Mouse (Mus musculus) thymus, adult 2 months (tissue): Measurements from ENCODE around the gene Nupr1l. TPM values are rescaled to one million over a fixed set of nuclear protein-coding genes. Genes with fewer than 3 reads are reported as not detected.

Experiments used
- DNase-seq: peaks from one replicate; pipeline ENCODE4 v3.0.0; 2021
- H3K27ac ChIP-seq: fragments of 200-500 bp; 2 replicates; pipeline ENCODE4 v1.5.1; 2012; ENCODE audit warnings: low read length, control low read depth; ENCODE audit not compliant: control insufficient read depth, insufficient read depth
- H3K27me3 ChIP-seq: fragments of 200-500 bp; 2 replicates; pipeline ENCODE4 v1.6.1; 2012; ENCODE audit warnings: mild to moderate bottlenecking, low read length, moderate library complexity, mixed read lengths; ENCODE audit not compliant: control insufficient read depth, insufficient read depth
- H3K36me3 ChIP-seq: fragments of 200-500 bp; 2 replicates; pipeline ENCODE4 v1.6.1; 2012; ENCODE audit warnings: mild to moderate bottlenecking, low read length, moderate library complexity; ENCODE audit not compliant: control insufficient read depth, insufficient read depth
- H3K4me1 ChIP-seq: fragments of 200-500 bp; replicated peaks from 2 replicates; pipeline ENCODE4 v1.6.1; 2012; ENCODE audit warnings: low read length; ENCODE audit not compliant: control insufficient read depth, insufficient read depth
- H3K4me3 ChIP-seq: fragments of 200-500 bp; 2 replicates; pipeline ENCODE4 v1.5.1; 2012; ENCODE audit warnings: mild to moderate bottlenecking, low read length, control low read depth, moderate library complexity; ENCODE audit not compliant: control insufficient read depth, insufficient read depth
- CTCF ChIP-seq: fragments of 200-500 bp; IDR thresholded peaks from 2 replicates; pipeline ENCODE4 v1.5.1; 2012; ENCODE audit warnings: mild to moderate bottlenecking, control low read depth, low read length, moderate library complexity, borderline replicate concordance; ENCODE audit not compliant: control insufficient read depth, poor library complexity, insufficient read depth; ENCODE audit errors: extremely low read depth
- POLR2A ChIP-seq: fragments of 200-500 bp; IDR thresholded peaks from 2 replicates; pipeline ENCODE4 v1.6.1; 2012; ENCODE audit warnings: mild to moderate bottlenecking, low read length, control low read depth, moderate library complexity; ENCODE audit not compliant: control insufficient read depth, poor library complexity, insufficient read depth; ENCODE audit errors: extremely low read depth
- WGBS: fragments of 180-500 bp; shearing (Covaris S2); methylation state at CpG from one replicate; pipeline ENCODE4 v1.1.7; 2018; 5-methylcytosine and 5-hydroxymethylcytosine counted together
- polyA plus RNA-seq: library from polyadenylated mRNA; depleted of rRNA; stranded (reverse); fragments of >200 nt; gene quantifications from 2 replicates; pipeline ENCODE4 v1.2.3, GENCODE M21; 2012

Nupr1l gene
- polyA plus RNA-seq, 1 experiment, result 3.4 TPM

DNA sequence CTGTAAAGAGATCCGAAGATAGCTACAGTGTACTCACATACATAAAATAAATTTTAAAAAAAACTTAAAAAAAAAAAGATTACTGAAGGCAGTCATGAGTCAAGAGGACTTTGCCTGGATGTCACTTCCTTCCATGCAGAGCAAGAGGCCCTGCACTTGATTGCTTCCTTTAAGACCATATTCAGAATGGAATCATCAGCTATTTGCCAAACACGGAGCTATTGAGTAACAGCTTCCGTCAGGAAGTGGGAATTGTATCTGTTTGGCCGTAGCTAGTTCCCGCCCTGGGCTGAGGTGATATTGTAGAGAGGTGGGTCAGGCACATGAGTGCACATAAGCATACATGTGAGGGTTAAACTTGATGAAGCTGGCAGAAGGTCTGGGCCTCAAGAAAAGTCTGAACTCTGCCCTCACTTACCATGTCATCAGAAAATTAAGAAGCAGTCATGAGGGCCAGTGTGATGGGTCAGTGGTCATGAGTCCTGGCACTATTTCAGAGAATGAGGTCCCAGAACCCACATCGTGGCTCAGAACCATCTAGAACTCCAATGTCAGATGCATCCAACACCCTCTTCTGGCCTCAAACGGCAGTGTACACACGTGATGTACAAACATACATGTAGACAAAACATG lies 16.6 kb downstream of the Nupr1l start:
- Histone ChIP-seq H3K4me1 (no peaks in the 10 kb centered on the region), H3K4me3 (no peak overlapping the region), H3K27me3 (no peaks in the 10 kb centered on the region), H3K36me3 (no peaks in the 10 kb centered on the region), H3K27ac (no peak overlapping the region)
- no peak for DNase-seq
- TF ChIP-seq POLR2A (no peak), CTCF (no peak)
- WGBS, result 87% methylated on average over 8 of the region's 8 CpGs

DNA sequence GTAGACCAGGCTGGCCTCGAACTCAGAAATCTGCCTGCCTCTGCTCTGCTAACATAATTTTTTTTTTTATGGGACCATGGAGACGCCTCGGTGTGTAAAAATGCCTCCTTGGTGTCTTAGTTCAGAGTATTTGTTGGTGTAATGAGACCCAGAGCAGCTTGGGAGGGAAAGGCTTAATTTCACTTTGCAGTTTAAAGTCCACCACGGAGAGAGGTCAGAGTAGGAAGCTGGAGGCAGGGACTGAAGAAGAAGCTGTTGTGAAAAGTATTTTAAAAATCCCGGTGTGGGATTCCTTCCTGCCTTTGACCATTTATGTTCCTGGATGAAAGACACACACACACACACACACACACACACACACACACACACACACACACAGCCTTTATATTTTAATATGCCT lies 17.6 kb downstream of the Nupr1l start:
- DNase-seq, result no peak
- no peak overlapping the region for H3K27ac ChIP-seq
- no peaks in the 10 kb centered on the region for H3K36me3 ChIP-seq
- WGBS, result 86% methylated on average over 5 of the region's 5 CpGs
- no peak for TF ChIP-seq POLR2A
- no peak for TF ChIP-seq CTCF
- H3K27me3 ChIP-seq, result no peaks in the 10 kb centered on the region
- no peak overlapping the region for H3K4me3 ChIP-seq
- no peaks in the 10 kb centered on the region for H3K4me1 ChIP-seq

DNA sequence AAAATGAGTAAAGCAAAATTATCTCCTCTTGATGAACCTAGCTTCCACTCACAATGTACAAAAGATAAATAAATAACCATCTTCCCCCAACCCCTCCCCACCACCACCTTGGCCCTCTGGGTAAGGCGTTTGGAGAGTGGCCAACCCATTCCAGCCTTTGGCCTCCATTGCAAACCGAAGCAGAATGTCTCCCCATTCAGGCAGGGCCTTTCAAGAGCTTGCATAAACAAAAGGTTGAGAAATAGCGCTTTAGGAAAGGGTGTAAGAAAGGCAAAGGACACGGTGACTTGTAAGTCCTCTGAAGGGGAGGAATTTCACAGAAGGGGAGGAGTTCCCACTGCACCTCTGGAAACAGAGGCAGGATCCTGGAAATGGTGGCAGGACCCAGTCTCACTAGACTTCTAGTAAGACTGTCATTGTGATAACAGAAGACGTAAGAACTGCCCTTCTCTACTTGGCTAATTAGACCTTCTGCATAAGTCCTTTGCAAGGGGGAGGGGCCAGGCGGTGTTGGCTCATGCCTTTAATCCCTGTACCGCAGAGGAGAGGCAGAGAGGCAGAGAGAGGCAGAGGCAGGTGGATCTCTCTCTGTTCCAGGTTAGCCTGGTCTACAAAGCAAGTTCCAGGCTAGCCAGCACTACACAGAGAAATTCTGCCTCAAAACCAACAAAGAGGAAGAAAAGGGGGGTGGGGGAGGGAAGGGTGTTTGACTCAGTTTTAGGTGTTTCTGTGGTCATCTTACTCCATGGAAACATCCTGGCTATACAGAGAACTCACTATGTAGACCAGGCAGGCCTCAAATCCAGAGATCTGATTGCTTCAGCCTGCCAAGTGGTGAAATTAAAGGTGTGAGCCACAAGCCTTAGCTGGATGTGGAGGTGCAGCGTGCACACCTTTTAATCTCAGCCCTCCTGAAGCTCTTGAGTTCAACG lies 21.9 kb downstream of the Nupr1l start:
- 81% methylated on average over 9 of the region's 9 CpGs for WGBS
- TF ChIP-seq POLR2A (no peak), CTCF (no peak)
- Histone ChIP-seq H3K27me3 (no peaks in the 10 kb centered on the region), H3K36me3 (no peaks in the 10 kb centered on the region), H3K27ac (no peak overlapping the region), H3K4me3 (no peak overlapping the region), H3K4me1 (no peaks in the 10 kb centered on the region)
- DNase-seq, result no peak

DNA sequence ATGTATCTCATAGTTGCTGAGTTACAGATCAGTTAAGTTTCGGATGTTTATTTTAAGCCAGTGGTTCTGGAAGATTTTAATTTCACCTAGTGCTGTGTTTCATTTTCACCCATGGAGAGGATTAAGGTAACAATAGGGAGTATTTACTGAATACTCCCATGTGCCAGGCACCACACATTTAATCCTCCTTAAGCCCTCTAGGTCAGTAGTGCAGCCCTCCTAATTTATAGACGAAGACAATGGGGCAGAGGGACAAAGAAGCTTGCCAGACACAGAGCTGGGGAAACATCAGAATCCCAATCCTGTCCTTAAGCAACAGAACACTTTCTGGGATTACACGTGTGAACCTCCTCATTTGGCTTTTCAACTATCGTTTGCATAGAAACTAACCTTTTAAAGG lies 28.6 kb downstream of the Nupr1l start:
- H3K4me1 ChIP-seq, result no peaks in the 10 kb centered on the region
- no peak for DNase-seq
- no peak overlapping the region for H3K27ac ChIP-seq
- no peaks in the 10 kb centered on the region for H3K36me3 ChIP-seq
- WGBS, result 96% methylated on average over 4 of the region's 4 CpGs
- no peak for TF ChIP-seq POLR2A
- TF ChIP-seq CTCF, result no peak
- no peaks in the 10 kb centered on the region for H3K27me3 ChIP-seq
- H3K4me3 ChIP-seq, result no peak overlapping the region

DNA sequence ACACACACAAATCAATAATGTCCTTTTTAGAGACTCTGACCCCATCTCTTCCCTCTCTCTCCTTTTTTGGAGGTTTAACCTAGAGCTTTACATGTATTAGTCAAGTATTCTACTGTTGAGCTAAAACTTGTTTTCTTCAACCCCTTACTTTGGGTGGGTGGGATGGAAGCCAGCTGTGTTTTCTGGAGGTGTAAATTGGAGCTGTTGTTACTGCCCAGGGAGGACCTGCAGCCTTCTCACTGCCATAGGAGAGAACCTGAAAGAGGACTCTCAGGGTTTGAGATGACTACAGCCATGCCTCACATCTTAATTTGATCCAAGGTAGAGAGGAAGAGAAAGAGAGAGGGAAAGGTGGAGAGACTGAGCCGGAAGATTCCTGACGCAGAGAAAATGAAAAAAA lies 31.9 kb downstream of the Nupr1l start:
- no peak for TF ChIP-seq CTCF
- no peak for TF ChIP-seq POLR2A
- Histone ChIP-seq H3K27ac (no peak overlapping the region), H3K4me1 (no peaks in the 10 kb centered on the region), H3K36me3 (no peaks in the 10 kb centered on the region), H3K27me3 (no peaks in the 10 kb centered on the region), H3K4me3 (no peak overlapping the region)
- WGBS, result 71% methylated on average over 2 of the region's 2 CpGs
- DNase-seq, result no peak

DNA sequence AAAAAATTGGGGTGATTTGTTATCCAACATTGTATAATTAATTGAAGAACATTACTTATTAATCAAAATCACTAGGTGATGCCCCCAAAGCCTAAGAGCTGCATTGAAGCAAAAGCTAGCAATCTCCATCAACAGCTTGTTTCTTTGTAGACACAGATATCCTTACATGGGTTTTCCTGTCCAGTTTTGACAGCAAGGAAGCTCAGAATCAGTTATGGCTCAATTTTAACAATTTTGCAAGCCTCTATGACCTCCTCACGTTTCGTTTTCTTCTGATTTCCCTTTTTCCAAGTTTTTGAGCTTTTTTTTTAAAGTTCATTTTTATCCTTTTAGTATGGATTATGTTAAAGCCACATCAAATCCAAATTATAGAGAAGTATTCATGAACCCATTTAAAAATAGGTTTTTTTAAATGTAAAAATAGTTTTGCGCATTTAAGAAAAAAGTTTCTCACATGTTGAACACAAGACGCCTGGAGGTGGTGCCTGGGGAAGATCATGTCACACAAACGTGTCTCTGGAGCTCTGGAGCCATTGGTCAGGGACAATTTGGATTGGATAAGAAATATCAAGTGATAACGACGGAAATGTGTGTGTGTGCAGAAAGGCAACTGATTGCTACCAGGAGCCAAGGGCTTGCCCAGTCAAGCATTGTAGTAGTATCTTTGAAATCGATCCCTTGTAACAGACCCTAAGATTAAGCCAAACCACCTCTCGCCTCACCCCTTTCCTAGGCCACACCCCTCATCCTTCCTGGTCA lies 32.6 kb downstream of the Nupr1l start:
- H3K4me1 ChIP-seq, result no peaks in the 10 kb centered on the region
- H3K27ac ChIP-seq, result no peak overlapping the region
- no peak for DNase-seq
- no peaks in the 10 kb centered on the region for H3K36me3 ChIP-seq
- no peaks in the 10 kb centered on the region for H3K27me3 ChIP-seq
- H3K4me3 ChIP-seq, result peak overlapping the region; percentile 24
- TF ChIP-seq CTCF (no peak), POLR2A (no peak)
- under 1% methylated on average over 9 of the region's 9 CpGs for WGBS
